In the genomic region with DNA sequence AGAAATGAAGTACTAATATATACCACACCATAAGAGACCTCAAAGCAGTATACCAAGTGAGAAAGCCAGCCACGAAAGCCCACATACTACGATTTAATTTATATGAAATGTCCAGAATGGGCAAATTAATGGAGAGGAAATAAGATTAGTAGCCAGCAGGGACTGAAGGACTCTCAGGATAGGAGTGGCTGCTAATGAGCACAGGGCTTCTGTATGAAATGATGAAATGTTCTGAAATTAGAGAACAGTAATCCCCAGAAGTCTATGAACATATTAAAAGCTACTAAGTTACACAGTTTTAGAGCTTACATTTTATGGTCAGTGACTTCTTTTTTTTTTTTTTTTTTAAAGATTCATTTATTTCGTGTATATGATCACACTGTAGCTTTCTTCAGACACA, we compare ENCODE assay signal across 16 mouse cellular contexts.
"Had no signal": no experiment of that assay in that cellular context is flagged by ENCODE, and none has a peak within 500 bp of the region (broad histone marks: within the 10 kb centered on the region; RNA-seq: fewer than 3 reads in every experiment).

No protein-coding gene starts in this region.

- H3K4me2 ChIP-seq: neural tube, embryonic 13.5 days; neural tube, embryonic 15.5 days; stomach, embryonic 15.5 days had no signal

- H3K4me3 ChIP-seq: neural tube, embryonic 13.5 days; neural tube, embryonic 15.5 days; stomach, embryonic 15.5 days had no signal

- H3K4me1 ChIP-seq: neural tube, embryonic 13.5 days; neural tube, embryonic 15.5 days; stomach, embryonic 15.5 days had no signal

- H3K9me3 ChIP-seq: neural tube, embryonic 13.5 days; neural tube, embryonic 15.5 days; stomach, embryonic 15.5 days had no signal

- H3K27ac ChIP-seq: neural tube, embryonic 13.5 days; neural tube, embryonic 15.5 days; stomach, embryonic 15.5 days; stomach, postnatal 0 days had no signal

- H3K9ac ChIP-seq: neural tube, embryonic 13.5 days; neural tube, embryonic 15.5 days; stomach, embryonic 15.5 days had no signal

- DNase-seq: retina, postnatal 1 day; right cerebral cortex, adult 18-20 months; right cerebral cortex, postnatal 14 days; right cerebral cortex, postnatal 25 days; right cerebral cortex, postnatal 4 days; spleen, adult 18-20 months; thymus, adult 18-20 months; thymus, adult 2 months; thymus, postnatal 14 days; thymus, postnatal 25 days; thymus, postnatal 36 days; thymus, postnatal 4 days had no signal

- H3K27me3 ChIP-seq: neural tube, embryonic 13.5 days; neural tube, embryonic 15.5 days; stomach, embryonic 15.5 days had no signal
